Mouse (Mus musculus): ENCODE measurements at regions not wholly inside any gene's neighbourhood (a gene's known extent, or its start where the extent isn't known, plus 50 kb on each side); places are given as distances from the start of the nearest gene placed in this dataset.

DNA sequence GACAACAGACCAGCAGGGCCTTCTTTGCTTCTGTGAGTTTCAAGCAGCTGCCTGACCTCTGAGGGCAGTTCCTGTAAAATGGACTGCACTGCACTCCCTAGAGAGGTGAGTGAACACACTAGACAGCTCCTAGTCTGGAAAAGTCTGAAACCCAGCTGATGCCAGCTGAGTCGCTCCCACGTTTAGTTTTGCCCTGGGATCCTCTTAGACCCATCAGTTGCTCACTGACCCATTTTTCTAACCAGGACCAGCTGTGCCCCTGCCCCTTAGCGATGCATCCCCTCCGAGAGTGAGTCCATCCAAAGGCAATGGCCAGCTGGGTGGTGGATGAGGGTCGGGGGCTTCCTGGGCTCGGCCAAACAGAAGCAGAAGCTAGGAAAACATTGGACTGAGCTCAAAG is 62.2 kb upstream of the Top1 start:
- no peak for DNase-seq (ENCODE audit: low read depth, low spot score)

DNA sequence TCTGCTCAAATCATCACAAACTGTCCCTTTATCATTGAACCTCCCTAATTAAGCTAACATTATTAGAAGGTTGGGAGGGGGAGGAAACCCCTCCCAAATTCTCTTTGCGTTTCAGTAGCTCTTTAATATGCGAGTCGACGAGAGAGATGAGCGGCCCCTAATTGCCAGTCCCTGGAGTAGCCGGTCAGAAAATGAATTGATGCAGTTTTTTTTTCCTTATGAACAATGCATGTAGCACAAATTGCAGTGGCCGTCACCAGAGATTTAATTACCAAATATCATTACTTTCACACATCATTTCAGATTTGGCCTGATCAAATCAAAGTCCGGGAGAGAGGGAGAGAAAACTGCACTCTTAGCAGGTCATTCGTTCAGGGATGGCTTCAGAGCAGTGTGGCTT is 61.1 kb upstream of the Top1 start:
- DNase-seq (ENCODE audit: low read depth, low spot score) = no peak

DNA sequence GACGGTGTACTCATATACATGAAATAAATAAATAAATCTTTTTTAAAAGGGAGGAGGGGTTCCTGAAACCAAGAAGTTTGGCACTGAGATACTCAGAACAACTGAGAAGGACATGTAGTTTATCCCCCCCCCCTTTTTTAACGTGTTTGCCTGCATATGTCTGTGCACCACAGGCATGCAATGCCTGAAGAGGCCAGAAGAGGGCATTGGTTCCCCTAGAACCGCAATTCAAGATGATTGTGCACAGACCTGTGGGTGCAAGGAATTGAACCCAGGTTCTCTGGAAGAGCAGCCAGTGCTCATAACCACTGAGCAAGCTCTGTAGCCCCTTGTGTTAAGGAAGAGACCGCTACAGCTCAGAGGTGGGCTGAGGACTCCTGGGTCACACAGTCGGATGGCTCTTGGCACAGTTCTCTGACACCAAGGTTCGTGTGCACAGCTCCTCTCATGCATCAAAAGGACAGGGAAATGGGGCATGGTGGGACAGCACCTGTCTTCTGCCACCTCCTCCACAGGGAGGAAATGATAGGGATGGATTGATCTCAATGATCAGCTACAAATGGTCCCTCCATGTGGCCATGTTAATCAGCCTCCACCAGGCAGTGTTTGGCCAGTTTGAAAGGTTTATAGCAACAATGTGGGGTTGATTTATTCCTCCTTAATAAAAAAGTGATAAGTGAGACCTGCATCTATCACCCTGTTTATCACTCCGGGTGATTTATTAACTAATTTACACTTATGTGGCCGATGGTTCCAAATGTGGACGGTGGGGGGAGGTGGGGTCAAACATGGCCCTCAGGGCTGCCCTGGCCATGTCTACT is 58.5 kb upstream of the Top1 start:
- DNase-seq (ENCODE audit: low read depth, low spot score) = peak; percentile 56

DNA sequence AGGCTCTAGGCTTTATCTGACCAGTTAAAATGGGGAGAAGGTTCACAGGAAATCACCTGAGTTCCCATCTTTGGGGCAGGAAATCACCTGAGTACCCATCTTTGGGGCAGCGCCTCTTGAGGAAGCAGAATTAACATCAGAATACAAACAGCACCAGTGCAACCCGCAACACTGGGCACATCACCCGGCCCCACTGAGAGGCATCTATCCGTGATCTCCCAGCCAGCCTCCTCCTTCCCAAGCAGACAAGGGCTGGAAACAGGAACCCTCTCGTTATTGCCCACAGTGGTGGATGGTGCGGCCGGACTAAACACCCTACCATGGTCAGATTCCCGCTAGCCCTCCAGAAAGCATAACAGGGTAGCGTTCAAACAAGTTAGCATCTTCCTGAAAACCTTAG is 57.3 kb upstream of the Top1 start:
- DNase-seq (ENCODE audit: low read depth, low spot score) = no peak

DNA sequence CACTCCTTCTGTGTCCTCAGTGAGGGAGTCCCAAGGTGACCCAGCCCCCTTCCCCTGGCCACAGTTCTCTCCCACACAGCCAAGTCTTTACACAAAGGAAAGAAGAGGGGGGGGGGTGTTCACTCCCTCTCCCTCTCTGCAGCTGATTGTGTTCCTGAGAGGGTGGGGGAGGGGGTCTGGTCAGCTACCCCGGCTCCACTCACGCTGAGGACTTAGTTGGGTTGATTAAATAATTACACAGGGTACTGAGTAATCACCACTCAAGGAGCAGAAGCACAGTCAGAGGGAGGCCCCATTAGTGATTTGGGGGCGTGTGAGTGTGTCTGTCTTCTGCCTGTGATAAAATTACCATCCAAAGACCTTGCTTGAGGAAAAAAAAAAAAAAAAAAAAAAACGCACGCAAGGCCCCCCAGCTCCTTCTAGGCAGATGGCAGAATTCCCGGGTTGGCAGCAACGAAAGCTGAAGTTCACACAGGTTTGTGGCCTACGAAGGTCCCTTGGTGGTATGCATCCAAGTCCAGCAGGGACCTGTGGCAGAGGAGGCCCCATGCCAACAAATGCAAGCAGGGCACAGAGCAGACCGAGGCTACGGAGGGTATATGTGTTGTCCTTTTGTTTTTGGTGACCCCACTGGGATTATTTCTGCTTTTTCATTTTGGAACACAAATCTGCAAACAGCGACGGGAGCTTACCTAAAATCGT is 55.3 kb upstream of the Top1 start:
- no peak for DNase-seq (ENCODE audit: low read depth, low spot score)

DNA sequence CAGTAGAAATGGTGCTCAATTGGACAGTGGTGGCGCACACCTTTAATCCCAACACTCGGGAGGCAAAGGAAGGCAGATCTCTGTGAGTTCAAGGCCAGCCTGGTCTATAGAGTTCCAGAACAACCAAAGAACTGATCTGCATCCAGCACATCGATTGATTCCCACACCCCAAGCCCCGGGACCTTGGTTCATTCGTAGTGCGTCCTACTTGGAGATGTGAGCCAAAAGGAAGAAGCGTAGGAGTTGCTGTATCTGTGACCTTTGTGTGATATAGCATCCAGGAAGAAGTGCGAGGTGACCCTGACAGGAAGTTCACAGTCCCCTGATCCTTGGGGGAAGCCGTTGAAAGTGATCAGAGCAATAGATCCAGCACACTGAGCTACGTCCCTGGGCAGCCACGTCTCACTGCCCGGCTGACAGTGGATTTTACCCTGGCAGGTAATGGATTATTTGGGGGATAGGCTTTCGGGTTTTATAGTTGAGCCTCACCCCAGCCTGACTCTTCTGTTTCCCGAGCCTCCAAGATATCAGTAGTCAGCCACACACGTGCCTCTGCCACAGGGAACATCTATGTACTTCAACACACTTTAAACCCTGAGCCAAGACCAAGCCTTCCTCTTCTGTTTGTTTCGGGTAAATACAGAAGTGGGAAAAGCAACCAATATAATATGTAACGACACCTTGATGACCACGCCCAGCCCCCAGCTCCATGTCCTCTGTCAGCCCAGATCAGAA is 54.1 kb upstream of the Top1 start:
- no peak for DNase-seq (ENCODE audit: low read depth, low spot score)

DNA sequence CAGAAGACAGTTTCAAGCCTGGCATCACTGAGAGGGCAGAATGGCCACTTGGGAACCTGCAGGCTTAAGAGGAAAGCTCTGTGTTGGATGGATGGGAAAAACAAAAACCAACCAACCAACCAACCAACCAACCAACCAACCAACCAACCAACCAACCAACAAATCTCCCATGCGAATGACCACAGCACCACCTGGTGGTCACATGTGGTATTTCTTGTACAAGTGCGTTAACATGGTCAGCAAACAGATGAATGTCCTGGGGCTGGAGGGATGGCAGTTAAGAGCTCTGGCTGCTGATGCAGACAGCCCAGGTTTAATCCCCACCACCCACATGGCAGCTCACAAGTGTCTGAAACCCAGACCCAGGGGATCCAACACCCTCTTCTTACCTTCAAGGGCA is 52.7 kb upstream of the Top1 start:
- DNase-seq (ENCODE audit: low read depth, low spot score) = peak; percentile 59
